Mouse (Mus musculus): ENCODE measurements around the gene Aars. TPM values are rescaled to one million over a fixed set of nuclear protein-coding genes. Genes with fewer than 3 reads are reported as not detected.

The Aars gene
- polyA plus RNA-seq, 1 experiment from 2014 or later: 31.7 TPM

DNA sequence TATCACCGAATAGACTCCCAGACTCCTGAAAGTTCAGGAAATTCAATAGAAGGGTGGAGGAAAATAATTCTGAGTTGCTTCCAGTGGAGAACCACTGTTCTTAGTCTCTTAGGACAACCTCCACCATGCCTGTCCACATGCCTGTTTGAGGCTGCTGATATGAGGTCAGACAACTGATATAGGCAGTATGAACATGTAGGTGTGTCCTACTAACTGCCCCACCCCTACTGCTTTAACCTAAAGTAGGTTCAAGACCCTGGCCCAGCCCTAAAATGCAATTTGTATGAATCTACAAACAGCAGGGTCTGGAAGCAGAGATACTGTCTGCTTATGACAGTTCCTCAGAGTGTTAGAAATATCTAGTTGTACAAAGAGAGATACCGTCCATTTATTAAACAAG, 22.7 kb downstream of the Aars start:
- ATAC-seq (ENCODE audit: insufficient number of reproducible peaks, insufficient read depth, low FRiP score, low read depth): no peak
- H3K9me3 ChIP-seq (ENCODE audit: control insufficient read depth, low read length): no peaks in the 10 kb centered on the region
- no peaks in the 10 kb centered on the region for H3K27me3 ChIP-seq (ENCODE audit: control insufficient read depth, insufficient read depth, low read length)
- 55% methylated on average over 2 of the region's 2 CpGs for WGBS
- 0 out of 2 replicates have a peak overlapping the region, but pooled peaks have one; percentile 31 for H3K9ac ChIP-seq (ENCODE audit: low read length)
- no peak overlapping the region for H3K27ac ChIP-seq (replicated peaks in 1 of 2; ENCODE audit: control insufficient read depth in 1 of 2, insufficient read depth in 1 of 2, low read depth in 2 of 2, low read length in 2 of 2)
- H3K4me1 ChIP-seq (ENCODE audit: control insufficient read depth in 2 of 2, insufficient read depth in 2 of 2, low read length in 2 of 2): peaks cover 6 to 17% of the 10 kb centered on the region in 2 experiments; a peak in 3 of 4 replicates
- H3K4me3 ChIP-seq (ENCODE audit: control insufficient read depth in 1 of 2, insufficient read depth in 1 of 2, low read depth in 1 of 2, low read length in 2 of 2): 0 out of 4 replicates have a peak overlapping the region, but pooled peaks of 1 of the 2 experiments have one; percentile 97
- peaks cover 53% of the 10 kb centered on the region for H3K36me3 ChIP-seq (ENCODE audit: control insufficient read depth, insufficient read depth, low read length)
- H3K4me2 ChIP-seq (ENCODE audit: low read length): no peak overlapping the region

DNA sequence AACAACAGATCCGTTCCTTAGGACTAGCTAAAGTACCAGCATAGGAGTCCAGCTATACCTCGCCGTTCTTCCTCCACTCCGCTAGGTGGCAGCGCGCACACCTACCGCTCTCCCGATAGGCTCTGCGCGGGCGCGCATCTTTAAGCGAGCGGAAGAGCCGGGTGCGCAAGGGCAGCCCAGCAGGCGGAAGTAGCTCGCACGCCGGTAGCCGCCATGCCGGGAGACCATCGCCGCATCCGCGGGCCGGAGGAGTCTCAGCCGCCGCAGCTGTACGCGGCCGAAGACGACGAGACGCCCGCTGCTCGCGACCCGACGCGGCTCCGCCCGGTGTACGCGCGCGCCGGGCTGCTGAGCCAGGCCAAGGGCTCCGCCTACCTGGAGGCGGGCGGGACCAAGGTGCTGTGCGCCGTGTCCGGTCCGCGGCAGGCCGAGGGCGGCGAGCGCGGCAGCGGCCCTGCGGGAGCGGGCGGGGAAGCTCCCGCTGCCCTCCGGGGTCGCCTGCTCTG, 23.3 kb downstream of the Aars start, which contains the start of gene Exosc6:
TSS of gene Exosc6 (plus strand) at position 182 of the 506 bp plus-strand sequence.
- peak within 1 kb of the TSS; percentile 97 for H3K4me2 ChIP-seq (ENCODE audit: low read length)
- H3K9me3 ChIP-seq (ENCODE audit: control insufficient read depth, low read length): no peaks in the 10 kb centered on the region
- under 1% methylated on average over 66 of the region's 68 CpGs for WGBS
- H3K36me3 ChIP-seq (ENCODE audit: control insufficient read depth, insufficient read depth, low read length): peaks cover 48% of the 10 kb centered on the region
- H3K27me3 ChIP-seq (ENCODE audit: control insufficient read depth, insufficient read depth, low read length): no peaks in the 10 kb centered on the region
- peak; percentile 85 for ATAC-seq (ENCODE audit: insufficient number of reproducible peaks, insufficient read depth, low FRiP score, low read depth)
- H3K9ac ChIP-seq (ENCODE audit: low read length): peak within 1 kb of the TSS; percentile 92
- peak within 1 kb of the TSS; percentile 75 to 97 for H3K4me3 ChIP-seq (ENCODE audit: control insufficient read depth in 1 of 2, insufficient read depth in 1 of 2, low read depth in 1 of 2, low read length in 2 of 2)
- peak within 1 kb of the TSS; percentile 46 to 85 for H3K27ac ChIP-seq (replicated peaks in 1 of 2; ENCODE audit: control insufficient read depth in 1 of 2, insufficient read depth in 1 of 2, low read depth in 2 of 2, low read length in 2 of 2)
- H3K4me1 ChIP-seq (ENCODE audit: control insufficient read depth in 2 of 2, insufficient read depth in 2 of 2, low read length in 2 of 2): peaks cover 10 to 22% of the 10 kb centered on the region in 2 experiments; a peak in 3 of 4 replicates

DNA sequence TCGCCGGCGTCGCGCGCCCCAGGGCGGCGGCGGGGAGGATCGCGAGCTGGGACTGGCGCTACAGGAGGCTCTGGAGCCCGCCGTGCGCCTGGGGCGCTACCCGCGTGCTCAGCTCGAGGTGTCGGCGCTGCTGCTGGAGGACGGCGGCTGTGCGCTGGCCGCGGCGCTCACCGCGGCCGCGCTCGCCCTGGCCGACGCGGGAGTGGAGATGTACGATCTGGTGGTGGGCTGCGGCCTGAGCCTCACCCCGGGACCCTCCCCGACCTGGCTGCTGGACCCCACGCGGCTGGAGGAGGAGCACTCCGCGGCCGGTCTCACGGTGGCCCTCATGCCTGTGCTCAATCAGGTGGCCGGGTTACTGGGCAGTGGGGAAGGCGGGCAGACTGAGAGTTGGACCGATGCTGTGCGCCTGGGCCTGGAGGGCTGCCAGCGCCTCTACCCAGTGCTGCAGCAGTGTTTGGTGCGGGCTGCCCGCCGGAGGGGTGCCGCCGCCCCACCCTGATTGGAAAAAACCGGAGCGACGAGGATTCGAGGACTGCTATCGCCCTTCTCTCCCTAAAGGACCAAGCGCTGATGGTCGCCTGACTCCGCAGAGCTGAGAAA, 23.8 kb downstream of the Aars start:
- under 1% methylated on average over 48 of the region's 63 CpGs for WGBS
- Histone ChIP-seq H3K9me3 (ENCODE audit: control insufficient read depth, low read length) (no peaks in the 10 kb centered on the region), H3K27ac (replicated peaks in 1 of 2; ENCODE audit: control insufficient read depth in 1 of 2, insufficient read depth in 1 of 2, low read depth in 2 of 2, low read length in 2 of 2) (peak overlapping the region; percentile 46 to 85), H3K9ac (ENCODE audit: low read length) (peak overlapping the region; percentile 92), H3K27me3 (ENCODE audit: control insufficient read depth, insufficient read depth, low read length) (no peaks in the 10 kb centered on the region), H3K4me1 (ENCODE audit: control insufficient read depth in 2 of 2, insufficient read depth in 2 of 2, low read length in 2 of 2) (peaks cover 12 to 28% of the 10 kb centered on the region in 2 experiments; a peak in 3 of 4 replicates), H3K4me2 (ENCODE audit: low read length) (peak overlapping the region; percentile 97), H3K4me3 (ENCODE audit: control insufficient read depth in 1 of 2, insufficient read depth in 1 of 2, low read depth in 1 of 2, low read length in 2 of 2) (peak overlapping the region; percentile 75 to 97), H3K36me3 (ENCODE audit: control insufficient read depth, insufficient read depth, low read length) (peaks cover 42% of the 10 kb centered on the region)
- ATAC-seq (ENCODE audit: insufficient number of reproducible peaks, insufficient read depth, low FRiP score, low read depth): peak; percentile 67

DNA sequence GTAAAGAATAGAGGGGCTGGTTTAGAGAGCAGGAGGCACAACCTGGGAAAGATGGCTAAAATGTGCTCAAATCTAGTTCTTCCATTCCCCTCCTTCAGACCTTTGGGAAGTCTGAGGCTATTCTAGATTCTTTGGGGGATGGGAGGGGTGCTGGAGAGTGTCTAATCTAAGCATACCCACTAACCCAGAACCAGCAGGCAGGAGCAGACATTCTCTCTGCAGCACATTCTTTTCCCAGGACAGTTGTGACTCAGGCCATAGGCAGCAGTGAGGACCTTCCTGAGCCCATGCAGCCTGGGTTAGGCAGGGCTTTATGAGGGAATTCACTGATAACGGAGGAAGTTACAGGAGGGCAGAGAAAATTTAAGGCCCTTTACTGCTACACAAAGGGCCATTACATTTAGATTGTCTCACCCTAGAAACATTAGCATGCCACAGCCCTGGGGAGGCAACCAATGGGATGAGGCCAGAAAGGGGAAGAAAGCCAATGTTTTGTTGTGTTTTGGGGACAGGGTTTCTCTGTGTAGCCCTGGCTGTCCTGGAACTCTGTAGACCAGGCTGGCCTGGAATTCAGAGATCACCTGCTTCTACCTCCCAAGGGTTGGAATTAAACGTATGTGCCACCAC, 26.1 kb downstream of the Aars start:
- H3K27ac ChIP-seq (replicated peaks in 1 of 2; ENCODE audit: control insufficient read depth in 1 of 2, insufficient read depth in 1 of 2, low read depth in 2 of 2, low read length in 2 of 2): peak overlapping the region in 1 of 2 experiments; percentile 21; a peak in 2 of 4 replicates
- no peak overlapping the region for H3K9ac ChIP-seq (ENCODE audit: low read length)
- H3K9me3 ChIP-seq (ENCODE audit: control insufficient read depth, low read length): no peaks in the 10 kb centered on the region
- H3K4me2 ChIP-seq (ENCODE audit: low read length): no peak overlapping the region
- 40% methylated on average over 2 of the region's 2 CpGs for WGBS
- ATAC-seq (ENCODE audit: insufficient number of reproducible peaks, insufficient read depth, low FRiP score, low read depth): no peak
- H3K27me3 ChIP-seq (ENCODE audit: control insufficient read depth, insufficient read depth, low read length): no peaks in the 10 kb centered on the region
- H3K4me3 ChIP-seq (ENCODE audit: control insufficient read depth in 1 of 2, insufficient read depth in 1 of 2, low read depth in 1 of 2, low read length in 2 of 2): no peak overlapping the region
- peaks cover 12 to 28% of the 10 kb centered on the region in 2 experiments; a peak in 3 of 4 replicates for H3K4me1 ChIP-seq (ENCODE audit: control insufficient read depth in 2 of 2, insufficient read depth in 2 of 2, low read length in 2 of 2)
- peaks cover 19% of the 10 kb centered on the region for H3K36me3 ChIP-seq (ENCODE audit: control insufficient read depth, insufficient read depth, low read length)

DNA sequence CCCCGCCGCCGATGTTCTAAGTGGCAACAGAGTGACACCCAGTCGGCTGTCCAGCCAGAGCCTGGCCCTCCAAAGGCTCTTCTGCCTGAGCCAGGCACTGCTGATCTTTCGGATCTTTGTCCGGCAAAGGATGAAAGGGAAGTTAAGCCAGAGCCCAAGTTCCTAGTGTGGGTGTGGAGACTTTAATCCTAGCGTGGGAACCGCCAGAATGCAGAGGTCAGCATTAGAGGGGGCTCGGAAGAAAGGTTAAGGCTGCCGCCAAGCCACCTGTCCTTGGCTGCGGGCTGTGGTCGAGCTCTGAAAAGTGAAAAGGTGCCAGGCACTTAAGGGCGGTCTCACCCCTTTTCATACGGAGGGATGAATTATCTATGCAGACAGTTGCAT, 28.7 kb downstream of the Aars start:
- Histone ChIP-seq H3K4me3 (ENCODE audit: control insufficient read depth in 1 of 2, insufficient read depth in 1 of 2, low read depth in 1 of 2, low read length in 2 of 2) (peak overlapping the region; percentile 53 to 79), H3K9ac (ENCODE audit: low read length) (peak overlapping the region; percentile 61), H3K27ac (replicated peaks in 1 of 2; ENCODE audit: control insufficient read depth in 1 of 2, insufficient read depth in 1 of 2, low read depth in 2 of 2, low read length in 2 of 2) (no peak overlapping the region), H3K27me3 (ENCODE audit: control insufficient read depth, insufficient read depth, low read length) (no peaks in the 10 kb centered on the region), H3K9me3 (ENCODE audit: control insufficient read depth, low read length) (no peaks in the 10 kb centered on the region), H3K4me1 (ENCODE audit: control insufficient read depth in 2 of 2, insufficient read depth in 2 of 2, low read length in 2 of 2) (peaks cover 12 to 28% of the 10 kb centered on the region in 2 experiments; a peak in 3 of 4 replicates), H3K4me2 (ENCODE audit: low read length) (peak overlapping the region; percentile 77), H3K36me3 (ENCODE audit: control insufficient read depth, insufficient read depth, low read length) (no peaks in the 10 kb centered on the region; the same call in 1 of the 2 replicates)
- ATAC-seq (ENCODE audit: insufficient number of reproducible peaks, insufficient read depth, low FRiP score, low read depth): no peak
- under 1% methylated on average over 14 of the region's 14 CpGs for WGBS

DNA sequence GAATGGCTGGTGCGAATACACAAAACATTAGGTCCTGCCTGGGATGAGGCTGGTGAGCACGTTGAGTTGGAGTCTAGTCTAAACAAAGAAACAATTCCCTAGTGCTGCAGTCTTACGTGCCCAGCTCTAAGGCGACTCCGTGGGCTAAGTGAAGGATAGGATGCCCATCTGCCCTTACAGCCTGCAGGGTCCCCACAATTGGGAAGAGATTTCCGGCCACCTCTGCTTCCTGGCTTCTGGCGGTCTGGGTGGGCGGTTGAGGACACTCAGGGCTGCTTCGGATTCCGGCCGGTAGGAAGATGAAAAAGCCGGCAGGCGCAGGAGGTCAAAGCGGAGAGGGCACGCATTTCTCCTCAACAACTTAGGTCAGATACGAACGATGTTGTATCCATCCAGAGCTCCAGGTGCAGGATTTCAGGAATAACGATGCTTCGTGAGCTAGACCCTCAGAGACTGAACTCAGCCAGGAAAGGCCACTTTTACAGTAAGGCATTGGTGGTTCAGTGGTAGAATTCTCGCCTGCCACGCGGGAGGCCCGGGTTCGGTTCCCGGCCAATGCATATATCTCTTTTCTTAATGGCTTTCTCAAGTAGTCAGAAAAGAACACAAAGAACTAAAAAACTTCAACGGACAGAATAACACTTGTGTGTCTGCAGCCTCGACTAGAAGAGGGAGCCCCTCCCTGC, 29.3 kb downstream of the Aars start:
- no peak overlapping the region for H3K27ac ChIP-seq (replicated peaks in 1 of 2; ENCODE audit: control insufficient read depth in 1 of 2, insufficient read depth in 1 of 2, low read depth in 2 of 2, low read length in 2 of 2)
- peak; percentile 64 for ATAC-seq (ENCODE audit: insufficient number of reproducible peaks, insufficient read depth, low FRiP score, low read depth)
- no peaks in the 10 kb centered on the region; the same call in 1 of the 2 replicates for H3K36me3 ChIP-seq (ENCODE audit: control insufficient read depth, insufficient read depth, low read length)
- under 1% methylated on average over 27 of the region's 27 CpGs for WGBS
- H3K4me1 ChIP-seq (ENCODE audit: control insufficient read depth in 2 of 2, insufficient read depth in 2 of 2, low read length in 2 of 2): peaks cover 11 to 25% of the 10 kb centered on the region in 2 experiments; a peak in 3 of 4 replicates
- no peaks in the 10 kb centered on the region for H3K27me3 ChIP-seq (ENCODE audit: control insufficient read depth, insufficient read depth, low read length)
- no peaks in the 10 kb centered on the region for H3K9me3 ChIP-seq (ENCODE audit: control insufficient read depth, low read length)
- H3K4me3 ChIP-seq (ENCODE audit: control insufficient read depth in 1 of 2, insufficient read depth in 1 of 2, low read depth in 1 of 2, low read length in 2 of 2): peak overlapping the region; percentile 53 to 79
- H3K4me2 ChIP-seq (ENCODE audit: low read length): peak overlapping the region; percentile 77
- H3K9ac ChIP-seq (ENCODE audit: low read length): peak overlapping the region; percentile 61

DNA sequence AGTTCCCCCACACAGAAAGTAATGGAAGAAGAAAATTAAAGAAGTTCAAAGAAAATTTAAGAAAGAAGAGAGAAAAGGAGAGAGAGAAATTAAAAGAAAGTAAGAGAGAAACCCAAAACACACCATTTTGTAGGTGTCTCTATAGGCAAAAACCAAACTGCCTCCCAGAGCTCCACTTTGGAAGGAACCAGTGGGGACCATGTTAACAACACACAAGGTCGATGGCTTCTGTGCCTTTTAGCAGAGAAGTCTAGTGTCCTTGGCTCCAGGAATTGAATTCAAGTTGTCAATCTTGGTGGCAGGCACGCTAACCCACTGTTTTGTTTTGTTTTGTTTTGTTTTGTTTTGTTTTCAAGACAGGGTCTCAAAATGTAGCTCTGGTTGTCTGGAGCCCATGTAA, 29.9 kb downstream of the Aars start:
- H3K9ac ChIP-seq (ENCODE audit: low read length): no peak overlapping the region
- no peak overlapping the region for H3K27ac ChIP-seq (replicated peaks in 1 of 2; ENCODE audit: control insufficient read depth in 1 of 2, insufficient read depth in 1 of 2, low read depth in 2 of 2, low read length in 2 of 2)
- 48% methylated on average over 2 of the region's 2 CpGs for WGBS
- peak overlapping the region in 1 of 2 experiments; percentile 53; a peak in 1 of 4 replicates for H3K4me3 ChIP-seq (ENCODE audit: control insufficient read depth in 1 of 2, insufficient read depth in 1 of 2, low read depth in 1 of 2, low read length in 2 of 2)
- H3K36me3 ChIP-seq (ENCODE audit: control insufficient read depth, insufficient read depth, low read length): no peaks in the 10 kb centered on the region; the same call in 1 of the 2 replicates
- H3K9me3 ChIP-seq (ENCODE audit: control insufficient read depth, low read length): no peaks in the 10 kb centered on the region
- H3K27me3 ChIP-seq (ENCODE audit: control insufficient read depth, insufficient read depth, low read length): no peaks in the 10 kb centered on the region
- peaks cover 8 to 18% of the 10 kb centered on the region in 2 experiments; a peak in 3 of 4 replicates for H3K4me1 ChIP-seq (ENCODE audit: control insufficient read depth in 2 of 2, insufficient read depth in 2 of 2, low read length in 2 of 2)
- peak overlapping the region; percentile 77 for H3K4me2 ChIP-seq (ENCODE audit: low read length)
- ATAC-seq (ENCODE audit: insufficient number of reproducible peaks, insufficient read depth, low FRiP score, low read depth): no peak
